Mouse (Mus musculus) C2C12 (cell line): ENCODE data around the gene Cep41. TPM values are rescaled to one million over a fixed set of nuclear protein-coding genes. Genes with fewer than 3 reads are reported as not detected.

Experiments used
- H3K27me3 ChIP-seq: one replicate; pipeline ENCODE4 v1.6.1; 2011; ENCODE audit not compliant: control insufficient read depth, insufficient read depth, insufficient read length
- H3K36me3 ChIP-seq: one replicate; pipeline ENCODE4 v1.6.1; 2011; ENCODE audit not compliant: control insufficient read depth, insufficient read depth
- H3K4me3 ChIP-seq: one replicate; pipeline ENCODE4 v1.5.1; 2011; ENCODE audit warnings: mild to moderate bottlenecking, control low read depth; ENCODE audit not compliant: poor library complexity, insufficient read depth, severe bottlenecking
- H3K79me2 ChIP-seq: one replicate; pipeline ENCODE4 v1.6.1; 2011; ENCODE audit not compliant: control insufficient read depth, insufficient read depth
- H3K79me3 ChIP-seq: one replicate; pipeline ENCODE4 v1.6.1; 2011; ENCODE audit warnings: low read depth, control low read depth
- H3ac ChIP-seq: one replicate; pipeline ENCODE3; 2011; ENCODE audit warnings: low read depth; ENCODE audit not compliant: control insufficient read depth, insufficient read length
- CEBPB ChIP-seq: IDR thresholded peaks from one replicate; pipeline ENCODE4 v1.6.1; 2011; ENCODE audit warnings: low read depth, mild to moderate bottlenecking, control low read depth, moderate library complexity
- CTCF ChIP-seq: IDR thresholded peaks from one replicate; pipeline ENCODE4 v1.5.1; 2011; ENCODE audit not compliant: control insufficient read depth, insufficient read depth, insufficient read length
- FOSL1 ChIP-seq: IDR thresholded peaks from one replicate; pipeline ENCODE4 v1.8.0; 2011; ENCODE audit warnings: mild to moderate bottlenecking, low read length; ENCODE audit not compliant: poor library complexity, insufficient read depth, severe bottlenecking
- MAX ChIP-seq: IDR thresholded peaks from one replicate; pipeline ENCODE4 v1.6.1; 2011; ENCODE audit warnings: mild to moderate bottlenecking, control low read depth
- MYOD1 ChIP-seq: IDR thresholded peaks from one replicate; pipeline ENCODE4 v1.6.1; 2011; ENCODE audit warnings: low read depth; ENCODE audit not compliant: control insufficient read depth, insufficient read length
- MYOG ChIP-seq: IDR thresholded peaks from one replicate; pipeline ENCODE4 v1.6.1; 2011; ENCODE audit not compliant: control insufficient read depth, insufficient read length; ENCODE audit errors: extremely low read depth
- USF1 ChIP-seq: IDR thresholded peaks from one replicate; pipeline ENCODE4 v1.6.1; 2011; ENCODE audit warnings: low read depth, mild to moderate bottlenecking, control low read depth, moderate library complexity
- polyA plus RNA-seq: library from polyadenylated mRNA; unstranded; fragments of >200 nt; fragmentation: generic; extraction: Trizol; gene quantifications from one replicate; pipeline ENCODE4 v1.2.1, GENCODE M21; 2012; ENCODE audit warnings: missing spikeins

Gene Cep41
- polyA plus RNA-seq, 1 experiment: 5.4 TPM

DNA sequence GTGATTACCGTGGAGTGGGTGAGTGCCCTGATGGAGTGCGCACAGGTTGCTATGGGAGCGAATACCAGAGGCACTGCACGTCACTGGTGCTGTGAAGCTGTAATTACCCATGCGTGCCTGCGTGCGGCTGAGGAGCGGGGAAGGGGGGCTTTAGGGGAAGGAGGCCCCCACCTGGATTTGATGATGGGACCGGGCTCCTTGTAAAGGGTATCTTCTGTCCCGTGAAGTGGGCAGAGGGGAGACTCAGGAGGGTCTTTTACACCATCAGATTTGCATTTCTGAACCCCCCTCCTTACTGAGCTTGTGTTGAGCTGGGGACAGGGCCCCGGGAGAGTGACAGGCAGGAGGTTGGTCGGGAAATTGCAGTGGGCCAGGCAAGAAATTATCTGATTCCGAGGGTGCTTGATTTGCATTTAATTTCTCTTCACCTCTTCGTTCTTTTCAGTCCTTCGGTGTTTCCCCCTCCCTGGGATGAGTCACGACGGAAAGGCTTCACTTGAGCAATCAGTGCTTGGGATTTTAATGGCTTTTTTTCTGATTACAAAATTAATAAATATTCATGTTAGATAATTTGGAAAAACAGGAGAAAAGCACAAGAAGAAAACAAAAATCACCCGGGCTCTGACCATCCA, 75.5 kb downstream of the Cep41 start:
- no peak overlapping the region for H3ac ChIP-seq
- no peaks in the 10 kb centered on the region for H3K79me2 ChIP-seq
- no peak for TF ChIP-seq MYOD1
- TF ChIP-seq FOSL1: no peak
- no peaks in the 10 kb centered on the region for H3K27me3 ChIP-seq
- H3K36me3 ChIP-seq: no peaks in the 10 kb centered on the region
- H3K79me3 ChIP-seq: no peaks in the 10 kb centered on the region
- no peak overlapping the region for H3K4me3 ChIP-seq

DNA sequence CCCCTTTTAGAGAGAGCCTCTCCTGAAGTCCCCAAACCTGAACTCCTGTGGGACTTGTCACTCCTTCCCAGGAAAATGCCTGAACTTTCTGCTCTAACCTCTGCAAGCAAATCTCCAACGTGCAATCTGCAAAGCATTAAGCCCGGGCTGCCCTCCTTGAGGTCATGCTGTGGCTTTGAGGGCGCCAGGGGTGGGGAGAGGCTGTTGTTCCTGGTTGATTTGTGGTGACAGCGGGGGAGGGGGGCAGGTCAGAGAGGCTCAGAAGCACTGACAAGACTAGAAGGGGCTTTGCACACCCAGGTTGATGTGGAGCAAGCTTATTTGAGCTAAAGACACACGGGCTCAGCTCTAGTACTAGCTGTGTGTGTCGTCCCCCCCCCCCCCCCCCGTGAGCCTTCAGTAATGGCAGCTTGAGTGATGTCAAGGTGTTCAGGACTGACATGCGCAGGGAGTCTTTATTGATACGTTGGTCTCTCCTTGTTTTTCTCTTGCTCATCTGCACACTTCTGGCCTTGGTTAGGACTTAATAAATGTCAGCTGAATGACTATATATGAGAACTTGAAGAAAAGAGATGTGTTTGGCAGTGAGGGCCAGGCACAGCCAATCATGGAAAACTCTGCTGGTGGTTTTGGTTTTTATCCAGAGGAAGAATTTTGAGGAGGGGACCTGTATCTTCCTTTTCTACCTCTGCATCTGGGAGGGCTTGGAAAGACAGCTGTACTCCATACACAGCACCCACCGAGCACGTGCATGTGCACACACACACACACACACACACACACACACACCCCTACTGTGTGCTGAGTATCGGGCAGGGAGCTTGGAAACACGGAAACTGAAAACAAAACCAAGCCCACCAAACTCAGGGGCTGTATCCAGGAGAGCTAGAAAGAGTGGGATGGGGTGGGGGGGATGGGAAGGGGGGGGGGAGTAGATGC, 76.3 kb downstream of the Cep41 start:
- Histone ChIP-seq H3K4me3 (no peak overlapping the region), H3K79me2 (no peaks in the 10 kb centered on the region), H3K36me3 (no peaks in the 10 kb centered on the region), H3K27me3 (no peaks in the 10 kb centered on the region), H3K79me3 (no peaks in the 10 kb centered on the region), H3ac (no peak overlapping the region)
- TF ChIP-seq USF1 (no peak), MAX (no peak), MYOG (no peak), CTCF (no peak), CEBPB (no peak), FOSL1 (no peak), MYOD1 (no peak)

- Histone ChIP-seq H3K36me3 (no peaks in the 10 kb centered on the region), H3K79me3 (no peaks in the 10 kb centered on the region), H3K4me3 (no peak overlapping the region), H3ac (no peak overlapping the region), H3K79me2 (no peaks in the 10 kb centered on the region), H3K27me3 (no peaks in the 10 kb centered on the region)
- no peak for TF ChIP-seq MYOD1
- TF ChIP-seq MAX: no peak
- TF ChIP-seq CEBPB: no peak
- no peak for TF ChIP-seq CTCF
- TF ChIP-seq FOSL1: no peak
- TF ChIP-seq MYOG: no peak
- no peak for TF ChIP-seq USF1
Measured at GRCm38 (mm10) chr6:30616491-30616941, 77.0 kb downstream of the Cep41 start.

DNA sequence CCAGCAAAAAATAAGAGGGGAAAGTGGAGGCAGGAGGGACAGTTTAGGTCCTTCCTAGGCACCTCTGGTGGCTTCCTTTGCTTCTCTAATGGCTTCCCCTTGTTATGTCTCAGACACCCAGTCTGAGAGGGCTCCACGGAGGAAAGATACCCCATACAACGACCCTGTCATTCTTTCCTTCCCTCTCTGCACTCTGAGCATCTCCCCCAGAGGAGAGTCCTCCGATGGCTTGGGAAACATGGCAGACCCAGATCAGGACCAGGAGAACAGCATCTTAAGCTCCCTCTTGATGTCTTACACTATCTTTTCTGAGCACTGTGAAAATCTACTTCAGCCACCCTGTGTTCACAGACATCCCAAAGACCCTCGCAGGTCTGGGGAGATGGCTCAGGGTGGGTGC, 77.8 kb downstream of the Cep41 start:
- Histone ChIP-seq H3K36me3 (no peaks in the 10 kb centered on the region), H3K79me2 (no peaks in the 10 kb centered on the region), H3K4me3 (no peak overlapping the region), H3K27me3 (no peaks in the 10 kb centered on the region), H3K79me3 (no peaks in the 10 kb centered on the region), H3ac (no peak overlapping the region)
- TF ChIP-seq FOSL1: no peak
- TF ChIP-seq CEBPB: no peak
- TF ChIP-seq MYOD1: no peak
- TF ChIP-seq USF1: no peak
- TF ChIP-seq MYOG: no peak
- no peak for TF ChIP-seq MAX
- no peak for TF ChIP-seq CTCF

- Histone ChIP-seq H3K79me2 (no peaks in the 10 kb centered on the region), H3K4me3 (no peak overlapping the region), H3K27me3 (no peaks in the 10 kb centered on the region), H3K36me3 (no peaks in the 10 kb centered on the region), H3ac (no peak overlapping the region), H3K79me3 (no peaks in the 10 kb centered on the region)
- TF ChIP-seq USF1: no peak
- TF ChIP-seq MYOG: no peak
- no peak for TF ChIP-seq CTCF
- TF ChIP-seq CEBPB: no peak
- TF ChIP-seq FOSL1: no peak
- no peak for TF ChIP-seq MAX
- TF ChIP-seq MYOD1: no peak
Measured at GRCm38 (mm10) chr6:30614251-30614650, 79.3 kb downstream of the Cep41 start.
